Mouse (Mus musculus) layer of hippocampus, postnatal 25 days (tissue): Measurements from ENCODE around the gene Gm973. TPM values are rescaled to one million over a fixed set of nuclear protein-coding genes. Genes with fewer than 3 reads are reported as not detected.

Source experiments
- DNase-seq, 2 experiments: peaks; one replicate each; pipeline ENCODE4 v3.0.0; 2022; ENCODE audit warnings: mixed read lengths in 2 of 2, low spot score in 1 of 2; ENCODE audit errors: extremely low spot score in 1 of 2
- total RNA-seq, 2 experiments: library from RNA; stranded (reverse); gene quantifications; 2 replicates each; pipeline ENCODE4 v1.2.3; 2021

Gm973 gene
- total RNA-seq, 2 experiments from 2014 or later = 8.0 to 13.6 TPM

DNA sequence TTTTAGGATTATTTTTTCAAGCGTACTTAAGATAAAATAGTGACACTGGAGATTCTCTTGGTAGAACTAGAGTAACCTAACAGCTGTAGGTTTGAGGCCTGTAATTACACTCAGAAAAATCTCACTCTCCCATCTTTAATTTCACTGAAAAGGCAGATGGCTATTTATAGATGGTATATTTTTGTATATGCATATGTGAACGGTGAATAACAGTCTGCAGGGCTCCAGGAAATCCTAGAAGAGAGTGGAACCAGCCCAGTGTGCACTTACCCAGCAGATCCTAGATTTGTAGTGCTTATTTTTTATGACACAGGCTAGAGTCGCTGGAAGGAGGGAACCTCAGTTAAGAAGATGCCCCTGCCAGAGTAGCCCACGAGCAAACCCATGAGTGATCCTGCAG lies 27.1 kb upstream of the Gm973 start:
- no peak for DNase-seq

DNA sequence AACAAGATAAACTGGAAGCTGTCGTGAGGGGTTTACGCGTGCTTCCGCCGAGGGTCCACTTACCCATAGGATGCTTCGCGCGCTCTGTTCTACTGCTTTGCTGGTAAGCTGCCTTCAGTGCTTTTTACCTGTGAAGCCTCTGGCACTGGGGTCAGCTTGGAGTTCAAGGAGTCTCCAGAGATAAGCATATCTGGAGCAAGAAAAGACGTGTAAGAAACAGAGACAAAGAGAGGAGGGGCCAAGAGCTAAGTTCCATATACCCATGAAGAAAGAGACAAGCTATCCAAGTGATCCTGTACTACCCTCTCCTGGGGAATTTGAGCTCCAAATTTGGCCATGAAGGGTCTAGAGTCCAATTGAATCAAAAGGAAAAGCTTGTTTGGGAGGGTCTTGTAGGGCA lies 24.5 kb upstream of the Gm973 start:
- no peak for DNase-seq

DNA sequence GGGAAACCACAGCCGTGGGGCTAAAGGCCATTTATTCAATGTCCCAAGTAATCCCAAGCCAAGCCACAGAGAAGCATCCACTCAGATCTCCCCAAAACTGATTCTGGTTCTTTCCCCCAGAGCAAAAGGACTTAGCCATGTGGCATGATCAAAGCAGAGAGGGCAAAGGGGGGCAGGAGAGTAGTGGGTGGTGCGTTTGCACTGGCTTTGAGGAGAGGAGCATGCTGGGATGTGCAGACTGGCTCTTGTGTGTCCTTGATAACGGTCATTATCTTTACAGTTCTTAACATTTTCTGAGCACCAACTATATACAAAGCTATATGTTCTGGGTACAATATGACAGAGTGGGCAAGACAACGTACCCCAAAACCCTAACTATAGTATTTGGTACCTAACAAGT lies 23.6 kb upstream of the Gm973 start:
- no peak for DNase-seq

GRCm38 (mm10) chr1:59495970-59496369 lies 20.1 kb upstream of the Gm973 start:
- no peak for DNase-seq

- DNase-seq = no peak
Measured at GRCm38 (mm10) chr1:59497741-59498613, 18.1 kb upstream of the Gm973 start.

GRCm38 (mm10) chr1:59499327-59499726 lies 16.7 kb upstream of the Gm973 start:
- no peak for DNase-seq

DNA sequence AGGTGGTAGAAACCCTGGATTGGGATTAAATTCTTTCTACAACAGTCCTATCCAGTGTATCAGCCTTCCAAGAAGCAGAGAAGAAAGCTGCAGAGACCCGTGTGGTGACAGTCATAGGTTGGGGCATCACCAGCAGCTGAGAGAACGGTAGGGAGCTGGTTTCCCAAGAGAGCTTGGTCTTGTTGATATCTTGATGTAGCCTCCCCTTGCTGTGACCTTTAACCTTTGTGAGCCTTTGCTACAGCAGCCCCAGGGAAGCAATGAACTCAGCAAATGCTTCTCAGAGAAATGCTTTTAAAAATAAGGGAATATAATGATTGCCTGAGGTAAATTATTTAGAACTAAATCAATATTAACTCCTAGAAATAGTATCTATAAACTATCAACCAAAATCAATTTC lies 13.7 kb upstream of the Gm973 start:
- DNase-seq = no peak

DNA sequence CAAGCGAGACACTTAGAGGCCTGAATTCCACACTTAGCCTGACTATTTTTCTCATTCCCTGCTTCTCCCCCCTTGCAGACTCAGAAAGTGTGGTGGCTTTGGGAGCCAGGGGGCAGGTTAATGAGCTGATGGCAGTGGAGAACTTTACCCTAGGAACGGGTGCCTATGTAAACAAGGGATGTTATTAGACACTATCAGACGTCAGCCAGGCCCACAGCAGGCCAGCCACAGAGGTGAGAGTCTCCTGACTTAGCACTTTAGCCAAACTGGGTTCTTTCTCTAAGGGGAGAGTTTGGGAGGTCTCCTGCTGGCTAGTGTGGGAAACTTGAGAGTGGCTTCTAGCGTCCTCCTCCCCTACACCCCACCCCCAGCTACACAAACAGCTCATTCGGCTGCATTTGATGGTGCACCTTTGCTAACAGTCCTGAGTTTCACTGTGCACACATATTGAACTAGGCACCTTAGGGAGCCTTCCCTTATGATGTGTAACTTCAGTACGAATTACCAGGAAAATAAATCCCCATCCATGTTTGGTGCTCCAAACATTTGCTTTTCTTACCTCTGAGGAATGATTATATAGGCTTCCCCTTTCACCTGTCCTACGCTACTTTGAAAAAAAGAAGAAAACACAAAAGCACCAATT lies 12.3 kb upstream of the Gm973 start:
- DNase-seq = no peak

- no peak for DNase-seq
Measured at GRCm38 (mm10) chr1:59504302-59504700, 11.8 kb upstream of the Gm973 start.

DNA sequence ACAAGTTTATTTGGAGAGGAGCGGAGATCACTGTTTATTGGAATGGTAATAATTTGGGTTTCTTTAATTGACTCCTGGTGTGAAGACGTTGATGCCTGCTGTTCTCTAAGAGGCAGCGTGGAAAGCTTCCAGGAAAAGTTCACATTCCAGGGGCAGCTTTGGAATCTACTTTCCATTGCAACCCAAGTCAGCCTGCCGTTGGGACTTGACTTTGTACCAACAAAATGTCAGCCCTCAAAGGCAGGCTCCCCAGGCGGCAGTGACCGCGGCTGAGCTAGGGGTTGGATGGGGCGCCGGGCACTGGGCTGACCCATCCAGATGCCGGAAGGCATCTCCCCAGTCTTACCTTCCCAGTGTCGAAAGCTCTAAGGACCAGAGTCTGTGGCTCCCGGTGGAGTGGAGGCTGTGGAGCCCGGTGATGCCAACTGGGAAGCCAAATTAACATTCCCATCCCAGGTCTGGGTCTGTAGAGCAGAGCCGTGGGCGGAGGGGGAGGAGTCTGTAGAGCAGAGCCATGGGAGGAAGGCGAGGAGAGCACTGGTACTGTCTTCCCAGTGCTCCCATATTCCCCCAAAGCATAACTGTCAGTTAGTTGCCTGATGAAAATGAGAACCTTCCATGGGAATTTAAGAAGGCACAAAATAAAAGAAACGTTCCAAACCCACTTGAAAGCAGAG lies 7.5 kb upstream of the Gm973 start:
- no peak for DNase-seq

DNA sequence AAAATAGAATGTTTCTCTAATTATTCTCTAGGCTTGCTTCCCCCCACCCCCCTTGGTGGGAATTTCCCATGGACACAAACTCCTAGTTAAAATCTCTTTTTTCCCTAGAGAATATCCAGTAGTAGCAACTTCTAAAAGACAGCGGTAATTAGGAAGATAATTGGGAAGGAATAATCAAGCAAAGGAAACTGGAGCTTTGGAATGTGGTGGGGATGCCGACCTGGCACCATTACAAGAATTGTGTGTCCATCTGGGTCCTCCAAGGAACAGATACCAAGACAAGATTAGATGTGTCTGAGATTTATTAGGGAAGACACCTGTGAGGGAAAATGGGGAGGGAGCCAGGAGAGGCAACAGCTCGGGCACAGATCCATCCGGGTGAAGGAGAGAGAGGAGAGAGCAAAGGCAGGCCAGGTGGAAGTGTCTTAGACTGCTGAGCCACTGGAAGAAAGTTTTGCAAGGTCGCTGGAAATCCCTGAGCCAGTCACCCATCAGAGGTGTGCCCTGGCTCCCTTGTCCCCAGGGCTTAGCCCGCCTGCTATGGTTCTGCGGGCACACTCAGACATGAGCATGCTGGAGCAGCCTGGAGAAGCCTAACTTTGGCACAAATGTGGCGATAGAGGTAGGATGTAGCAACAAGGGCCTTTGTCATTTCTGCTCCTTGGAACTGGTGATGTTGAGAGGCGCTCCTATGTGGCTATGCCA lies 4.3 kb upstream of the Gm973 start:
- no peak for DNase-seq

GRCm38 (mm10) chr1:59520226-59520837 lies 4.3 kb downstream of the Gm973 start:
- DNase-seq = no peak

- no peak for DNase-seq
Measured at GRCm38 (mm10) chr1:59522456-59522855, 6.4 kb downstream of the Gm973 start.

DNA sequence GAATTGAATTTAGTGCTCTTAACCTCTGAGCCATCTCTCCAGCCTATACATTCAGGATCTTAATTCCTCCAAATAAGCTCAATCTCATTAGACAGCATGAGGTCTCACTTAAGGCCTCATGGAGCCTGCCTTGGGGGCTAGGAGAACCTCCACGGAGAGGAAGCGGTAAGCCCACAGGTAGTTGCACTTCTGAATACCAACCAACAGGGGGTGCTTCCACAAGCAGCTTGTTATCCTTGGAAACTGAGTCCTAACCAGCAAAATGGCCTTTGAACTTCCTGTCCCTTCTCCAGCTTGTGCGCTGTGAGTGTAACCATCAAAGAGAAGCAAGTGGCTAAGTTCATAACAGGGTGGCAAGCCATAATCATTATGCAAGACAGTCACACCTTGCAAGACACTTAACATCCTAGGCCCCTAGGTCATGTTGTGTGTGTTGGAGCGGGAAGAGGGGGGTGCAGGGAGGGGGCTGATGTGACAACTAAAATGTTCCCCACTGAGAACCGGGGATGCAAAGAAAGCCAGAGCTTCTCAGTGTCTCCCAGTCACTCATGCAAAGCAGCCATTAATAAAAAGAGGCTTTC lies 7.4 kb downstream of the Gm973 start:
- no peak for DNase-seq

DNA sequence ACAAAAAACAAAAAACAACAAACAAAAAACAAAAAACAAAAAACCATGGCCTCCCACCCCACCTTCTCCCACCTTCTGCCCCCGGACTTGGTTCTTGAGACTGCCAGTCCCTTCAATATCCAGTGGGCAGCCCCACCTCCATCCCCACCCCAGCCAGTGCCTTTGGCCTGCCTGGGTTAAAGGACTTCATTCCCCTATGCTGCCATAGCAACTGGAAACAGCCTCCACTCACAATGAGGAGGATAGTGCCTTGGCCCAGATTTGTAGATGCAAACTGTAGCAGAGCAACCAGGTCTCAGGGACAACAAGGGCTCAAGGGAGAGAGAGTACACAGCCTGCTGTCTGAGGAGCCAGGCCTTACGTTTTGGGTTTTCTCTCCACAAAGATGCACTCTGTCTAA lies 8.0 kb downstream of the Gm973 start:
- no peak for DNase-seq

- DNase-seq = no peak
Measured at GRCm38 (mm10) chr1:59524759-59525158, 8.7 kb downstream of the Gm973 start.

DNA sequence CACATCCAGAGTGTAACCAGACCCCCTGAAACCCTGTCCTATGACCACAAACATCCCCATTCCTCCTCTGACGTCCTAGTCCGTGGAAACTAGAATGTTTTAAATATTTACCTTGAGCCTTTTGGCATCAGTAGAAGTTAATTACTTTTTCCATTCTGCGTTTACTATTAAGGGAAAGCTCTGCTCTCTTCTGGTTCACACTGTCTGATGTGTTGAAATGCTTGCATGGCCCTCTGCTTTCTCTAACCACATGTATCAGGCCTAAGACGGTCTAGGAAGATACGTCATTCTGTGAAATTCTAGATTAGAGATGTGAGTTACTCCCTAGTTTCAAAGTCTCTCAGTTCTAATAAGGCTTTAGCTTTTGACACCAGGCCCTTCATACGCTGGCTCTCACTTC lies 11.2 kb downstream of the Gm973 start:
- no peak for DNase-seq

- peak; percentile 11 to 25 for DNase-seq
Measured at GRCm38 (mm10) chr1:59534976-59535810, 19.1 kb downstream of the Gm973 start.

DNA sequence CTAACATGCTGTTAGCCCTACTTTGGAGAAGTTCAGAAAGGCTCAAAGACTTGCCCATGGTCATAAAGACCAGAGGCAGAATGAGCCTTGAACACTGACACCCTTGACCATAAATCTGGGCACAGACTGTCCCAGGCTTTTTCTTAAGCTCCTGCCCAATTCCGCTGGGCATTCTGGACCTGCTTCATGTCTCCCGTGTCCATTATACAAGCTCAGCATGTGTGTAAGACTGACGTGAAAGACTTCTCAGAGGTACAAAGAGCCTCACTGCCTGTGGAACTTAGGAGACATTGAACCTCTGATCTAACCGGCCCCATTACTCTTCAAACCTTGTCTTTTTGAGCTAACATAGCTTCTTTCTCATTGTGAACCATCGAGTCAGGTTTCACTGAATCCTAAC lies 22.3 kb downstream of the Gm973 start:
- no peak for DNase-seq
